Mouse (Mus musculus) embryonic facial prominence, embryonic 10.5 days (tissue): ENCODE data around the gene Cxcr4. TPM values are rescaled to one million over a fixed set of nuclear protein-coding genes. Genes with fewer than 3 reads are reported as not detected.

Source experiments
- DNase-seq: peaks from one replicate; pipeline ENCODE4 v3.0.0-alpha.2; 2017; ENCODE audit warnings: low spot score
- H3K27ac ChIP-seq: fragments of 300-500 bp; sonication (generic); replicated peaks from 2 replicates; pipeline ENCODE4 v1.5.1; 2016; ENCODE audit warnings: mild to moderate bottlenecking
- H3K27me3 ChIP-seq: fragments of 300-500 bp; sonication (generic); replicated peaks from 2 replicates; pipeline ENCODE4 v1.6.1; 2016; ENCODE audit warnings: low read depth, mild to moderate bottlenecking; ENCODE audit not compliant: poor library complexity, severe bottlenecking
- H3K36me3 ChIP-seq: fragments of 300-500 bp; sonication (generic); replicated peaks from 2 replicates; pipeline ENCODE4 v1.6.1; 2016; ENCODE audit warnings: mild to moderate bottlenecking, moderate library complexity
- H3K4me1 ChIP-seq: fragments of 300-500 bp; sonication (generic); 2 replicates; pipeline ENCODE4 v1.6.1; 2016
- H3K4me3 ChIP-seq: fragments of 300-500 bp; sonication (generic); 2 replicates; pipeline ENCODE4 v1.5.1; 2016; ENCODE audit warnings: mild to moderate bottlenecking, moderate library complexity
- H3K9me3 ChIP-seq: fragments of 300-500 bp; sonication (generic); 2 replicates; pipeline ENCODE4 v1.6.1; 2016; ENCODE audit warnings: mild to moderate bottlenecking
- whole genome bisulfite sequencing: fragments of 180-500 bp; shearing (Covaris S2); methylation state at CpG from one replicate; pipeline ENCODE4 v1.1.7; 2016; 5-methylcytosine and 5-hydroxymethylcytosine counted together
- polyA plus RNA-seq: library from polyadenylated mRNA; unstranded; fragments of >200 nt; fragmentation: Nextera tagmentation; extraction: Ambion mirVana; gene quantifications from 2 replicates; pipeline ENCODE4 v1.2.1, GENCODE M21; 2016

The Cxcr4 gene
- polyA plus RNA-seq = 4.8 and 6.0 TPM in 2 replicates

- Histone ChIP-seq H3K4me1 (peaks cover 82% of the 10 kb centered on the region), H3K27me3 (peaks cover 69% of the 10 kb centered on the region), H3K9me3 (no peaks in the 10 kb centered on the region), H3K4me3 (peak within 1 kb of the TSS; percentile 73), H3K36me3 (peaks cover 13% of the 10 kb centered on the region), H3K27ac (peak within 1 kb of the TSS; percentile 88)
- DNase-seq = peak; percentile 92
- under 1% methylated on average over 27 of the region's 27 CpGs for WGBS
Observed at GRCm38 (mm10) chr1:128592211-128592741, at the start of gene Cxcr4. Gene Cxcr4, minus strand, starts transcription at chr1:128592293.

GRCm38 (mm10) chr1:128639707-128640107, 47.6 kb upstream of the Cxcr4 start:
- WGBS = 67% methylated on average over 4 of the region's 4 CpGs
- Histone ChIP-seq H3K27ac (no peak overlapping the region), H3K36me3 (no peaks in the 10 kb centered on the region), H3K27me3 (0 out of 2 replicates have a peak, but pooled peaks cover 7% of the 10 kb centered on the region), H3K4me1 (peaks cover 31% of the 10 kb centered on the region), H3K4me3 (no peak overlapping the region), H3K9me3 (no peaks in the 10 kb centered on the region)
- no peak for DNase-seq

- H3K4me1 ChIP-seq = peaks cover 13% of the 10 kb centered on the region
- H3K27me3 ChIP-seq = 0 out of 2 replicates have a peak, but pooled peaks cover 7% of the 10 kb centered on the region
- no peaks in the 10 kb centered on the region for H3K9me3 ChIP-seq
- DNase-seq = no peak
- no peaks in the 10 kb centered on the region for H3K36me3 ChIP-seq
- 86% methylated on average over 7 of the region's 7 CpGs for WGBS
- H3K27ac ChIP-seq = no peak overlapping the region
- H3K4me3 ChIP-seq = no peak overlapping the region
Observed at GRCm38 (mm10) chr1:128637230-128637740, 45.2 kb upstream of the Cxcr4 start.

GRCm38 (mm10) chr1:128636258-128637229, 44.5 kb upstream of the Cxcr4 start:
- Histone ChIP-seq H3K27me3 (no peaks in the 10 kb centered on the region), H3K9me3 (no peaks in the 10 kb centered on the region), H3K36me3 (no peaks in the 10 kb centered on the region), H3K27ac (no peak overlapping the region), H3K4me3 (no peak overlapping the region), H3K4me1 (peaks cover 13% of the 10 kb centered on the region)
- WGBS = 86% methylated on average over 10 of the region's 10 CpGs
- no peak for DNase-seq

- no peak for DNase-seq
- no peak overlapping the region for H3K4me3 ChIP-seq
- H3K36me3 ChIP-seq = no peaks in the 10 kb centered on the region
- H3K27ac ChIP-seq = no peak overlapping the region
- no peaks in the 10 kb centered on the region for H3K27me3 ChIP-seq
- WGBS = 80% methylated on average over 6 of the region's 6 CpGs
- H3K4me1 ChIP-seq = peaks cover 3% of the 10 kb centered on the region; the same call in 1 of the 2 replicates
- H3K9me3 ChIP-seq = no peaks in the 10 kb centered on the region
Observed at GRCm38 (mm10) chr1:128633711-128634379, 41.8 kb upstream of the Cxcr4 start.

- Histone ChIP-seq H3K27ac (no peak overlapping the region), H3K36me3 (no peaks in the 10 kb centered on the region), H3K4me3 (no peak overlapping the region), H3K4me1 (no peaks in the 10 kb centered on the region), H3K27me3 (no peaks in the 10 kb centered on the region), H3K9me3 (no peaks in the 10 kb centered on the region)
- DNase-seq = no peak
- WGBS = 77% methylated on average over 6 of the region's 6 CpGs
Observed at GRCm38 (mm10) chr1:128632522-128632921, 40.4 kb upstream of the Cxcr4 start.

- Histone ChIP-seq H3K4me1 (peaks cover 22% of the 10 kb centered on the region; the same call in 1 of the 2 replicates), H3K4me3 (no peak overlapping the region), H3K27me3 (no peaks in the 10 kb centered on the region), H3K27ac (no peak overlapping the region), H3K36me3 (no peaks in the 10 kb centered on the region), H3K9me3 (no peaks in the 10 kb centered on the region)
- WGBS = 86% methylated on average over 9 of the region's 9 CpGs
- DNase-seq = no peak
Observed at GRCm38 (mm10) chr1:128626144-128626678, 34.1 kb upstream of the Cxcr4 start.

- no peak overlapping the region for H3K4me3 ChIP-seq
- H3K9me3 ChIP-seq = no peaks in the 10 kb centered on the region
- no peaks in the 10 kb centered on the region for H3K27me3 ChIP-seq
- H3K36me3 ChIP-seq = no peaks in the 10 kb centered on the region
- 0 out of 2 replicates have a peak overlapping the region, but pooled peaks have one; percentile 19 for H3K27ac ChIP-seq
- peaks cover 22% of the 10 kb centered on the region; the same call in 1 of the 2 replicates for H3K4me1 ChIP-seq
- no peak for DNase-seq
- WGBS = 53% methylated on average over 4 of the region's 4 CpGs
Observed at GRCm38 (mm10) chr1:128623594-128623887, 31.4 kb upstream of the Cxcr4 start.

- no peaks in the 10 kb centered on the region for H3K36me3 ChIP-seq
- no peak overlapping the region for H3K27ac ChIP-seq
- H3K4me1 ChIP-seq = peaks cover 22% of the 10 kb centered on the region; the same call in 1 of the 2 replicates
- WGBS = 82% methylated on average over 9 of the region's 9 CpGs
- no peak for DNase-seq
- no peaks in the 10 kb centered on the region for H3K9me3 ChIP-seq
- no peak overlapping the region for H3K4me3 ChIP-seq
- no peaks in the 10 kb centered on the region for H3K27me3 ChIP-seq
Observed at GRCm38 (mm10) chr1:128622867-128623593, 30.9 kb upstream of the Cxcr4 start.

- H3K4me1 ChIP-seq = peaks cover 13% of the 10 kb centered on the region; the same call in 1 of the 2 replicates
- no peak overlapping the region for H3K27ac ChIP-seq
- H3K9me3 ChIP-seq = no peaks in the 10 kb centered on the region
- H3K4me3 ChIP-seq = no peak overlapping the region
- no peaks in the 10 kb centered on the region for H3K36me3 ChIP-seq
- H3K27me3 ChIP-seq = no peaks in the 10 kb centered on the region
- 90% methylated on average over 13 of the region's 13 CpGs for WGBS
- no peak for DNase-seq
Observed at GRCm38 (mm10) chr1:128617654-128618310, 25.7 kb upstream of the Cxcr4 start.

GRCm38 (mm10) chr1:128616586-128616985, 24.5 kb upstream of the Cxcr4 start:
- Histone ChIP-seq H3K4me1 (peaks cover 9% of the 10 kb centered on the region; the same call in 1 of the 2 replicates), H3K36me3 (no peaks in the 10 kb centered on the region), H3K4me3 (no peak overlapping the region), H3K27me3 (no peaks in the 10 kb centered on the region), H3K9me3 (no peaks in the 10 kb centered on the region), H3K27ac (no peak overlapping the region)
- no peak for DNase-seq
- 51% methylated on average over 2 of the region's 2 CpGs for WGBS
